Mouse (Mus musculus) kidney, postnatal 0 days (tissue): ENCODE results near the gene Smarca2. TPM values are rescaled to one million over a fixed set of nuclear protein-coding genes. Genes with fewer than 3 reads are reported as not detected.

ENCODE experiments used
- ATAC-seq: fragments of 200-750 bp; cut with Nextera tagmentation; replicated peaks from 2 replicates; pipeline ENCODE4 v1.8.0; 2017; ENCODE audit warnings: low read depth, moderate number of reproducible peaks, moderate TSS enrichment, moderate library complexity; ENCODE audit not compliant: low FRiP score
- DNase-seq: peaks from one replicate; pipeline ENCODE4 v3.0.0-alpha.2; 2016; ENCODE audit warnings: low spot score
- H3K27ac ChIP-seq: fragments of 300-500 bp; sonication (generic); 2 replicates; pipeline ENCODE4 v1.5.1; 2014; ENCODE audit warnings: mild to moderate bottlenecking
- H3K27me3 ChIP-seq: fragments of 300-500 bp; sonication (generic); 2 replicates; pipeline ENCODE4 v1.6.1; 2014; ENCODE audit warnings: low read length, mixed read lengths; ENCODE audit not compliant: insufficient read depth
- H3K36me3 ChIP-seq: fragments of 300-500 bp; sonication (generic); 2 replicates; pipeline ENCODE4 v1.6.1; 2014; ENCODE audit warnings: low read length, mixed read lengths; ENCODE audit not compliant: insufficient read depth
- H3K4me1 ChIP-seq: fragments of 300-500 bp; sonication (generic); replicated peaks from 2 replicates; pipeline ENCODE4 v1.6.1; 2014; ENCODE audit warnings: antibody characterized with exemption, low read length, mixed read lengths; ENCODE audit not compliant: insufficient read depth
- H3K4me2 ChIP-seq: fragments of 300-500 bp; sonication (generic); 2 replicates; pipeline ENCODE4 v1.6.1; 2014; ENCODE audit warnings: mild to moderate bottlenecking, low read length, moderate library complexity, mixed read lengths
- H3K4me3 ChIP-seq: fragments of 300-500 bp; sonication (generic); replicated peaks from 2 replicates; pipeline ENCODE4 v1.5.1; 2014; ENCODE audit warnings: low read depth, low read length
- H3K9ac ChIP-seq: fragments of 300-500 bp; sonication (generic); 2 replicates; pipeline ENCODE4 v1.6.1; 2014; ENCODE audit warnings: low read depth, low read length
- H3K9me3 ChIP-seq: fragments of 300-500 bp; sonication (generic); replicated peaks from 2 replicates; pipeline ENCODE4 v1.6.1; 2016; ENCODE audit warnings: low read length, inconsistent platforms, mixed read lengths
- CTCF ChIP-seq: IDR thresholded peaks from 2 replicates; pipeline ENCODE4 v1.5.1; 2016; ENCODE audit warnings: antibody characterized with exemption, low read depth, mild to moderate bottlenecking, moderate library complexity
- WGBS: fragments of 180-500 bp; shearing (Covaris S2); extraction: QIAGEN DNeasy Blood & Tissue Kit; methylation state at CpG from one replicate; pipeline ENCODE4 v1.1.7; 2014; 5-methylcytosine and 5-hydroxymethylcytosine counted together
- polyA plus RNA-seq: library from polyadenylated mRNA; unstranded; fragments of >200 nt; fragmentation: Nextera tagmentation; extraction: Ambion mirVana; gene quantifications from 2 replicates; pipeline ENCODE4 v1.2.1, GENCODE M21; 2015

Gene Smarca2
- polyA plus RNA-seq: 36.1 and 41.4 TPM in 2 replicates

DNA sequence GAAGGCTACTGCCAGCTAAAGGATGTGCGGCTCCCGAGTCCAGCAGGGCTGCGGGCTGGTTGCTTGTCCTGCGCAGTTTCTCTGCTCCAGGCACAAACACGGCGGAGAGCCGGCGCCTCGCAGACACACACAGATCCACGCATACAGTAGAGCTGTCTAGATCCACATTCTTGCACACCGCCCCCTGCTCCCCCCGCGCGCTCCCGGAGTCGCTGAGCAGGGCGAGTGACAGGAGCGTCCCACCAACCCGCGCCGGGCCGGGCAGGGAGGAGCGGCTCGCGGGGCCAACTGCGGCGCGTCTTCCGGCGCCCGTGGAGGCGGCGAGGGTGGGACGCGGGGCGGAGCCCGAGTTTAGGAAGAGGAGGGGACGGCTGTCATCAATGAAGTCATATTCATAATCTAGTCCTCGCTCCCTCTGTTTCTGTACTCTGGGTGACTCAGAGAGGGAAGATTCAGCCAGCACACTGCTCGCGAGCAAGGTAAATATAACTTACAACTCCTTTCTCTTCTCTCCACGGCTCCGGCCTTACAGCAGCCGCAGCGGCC, at the start of gene Smarca2:
Gene Smarca2, plus strand, starts transcription at position 296 of the 546 bp plus-strand sequence.
- peak within 1 kb of the TSS; percentile 74 for H3K9ac ChIP-seq
- no peaks in the 10 kb centered on the region for H3K9me3 ChIP-seq
- peak within 1 kb of the TSS; percentile 83 for H3K27ac ChIP-seq
- peak within 1 kb of the TSS; percentile 89 for H3K4me2 ChIP-seq
- no peaks in the 10 kb centered on the region for H3K27me3 ChIP-seq
- DNase-seq (peak; percentile 97), ATAC-seq (peak; percentile 93)
- H3K36me3 ChIP-seq: no peaks in the 10 kb centered on the region
- WGBS: under 1% methylated on average over 41 of the region's 45 CpGs
- no peak for TF ChIP-seq CTCF
- peak within 1 kb of the TSS; percentile 82 for H3K4me3 ChIP-seq
- H3K4me1 ChIP-seq: peaks cover 16% of the 10 kb centered on the region; the same call in 1 of the 2 replicates

DNA sequence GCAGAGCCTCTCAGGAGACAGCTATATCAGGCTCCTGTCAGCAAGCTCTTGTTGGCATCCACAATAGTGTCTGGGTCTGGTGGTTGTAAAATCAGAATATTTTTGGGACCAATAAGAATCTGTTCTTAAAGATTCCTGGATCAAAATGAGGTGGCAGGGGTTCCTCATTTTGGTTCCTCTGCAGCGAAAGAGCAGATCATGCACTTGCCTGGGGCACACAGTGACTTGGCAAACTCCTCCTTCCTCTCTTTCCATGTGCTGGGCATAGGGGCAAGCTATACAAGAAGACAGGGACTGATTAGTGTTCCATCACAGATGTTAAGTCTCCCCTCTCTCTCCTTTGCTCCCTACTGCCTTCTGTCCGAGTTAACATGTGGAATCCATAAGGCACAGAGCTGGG, 40.0 kb upstream of the Smarca2 start:
- no peaks in the 10 kb centered on the region for H3K4me1 ChIP-seq
- ATAC-seq: no peak
- H3K27ac ChIP-seq: no peak overlapping the region
- no peak overlapping the region for H3K4me2 ChIP-seq
- DNase-seq: no peak
- H3K4me3 ChIP-seq: no peak overlapping the region
- no peak for TF ChIP-seq CTCF
- H3K36me3 ChIP-seq: no peaks in the 10 kb centered on the region
- no peaks in the 10 kb centered on the region for H3K9me3 ChIP-seq
- WGBS: 61% methylated on average over 2 of the region's 2 CpGs
- H3K9ac ChIP-seq: no peak overlapping the region
- no peaks in the 10 kb centered on the region for H3K27me3 ChIP-seq

DNA sequence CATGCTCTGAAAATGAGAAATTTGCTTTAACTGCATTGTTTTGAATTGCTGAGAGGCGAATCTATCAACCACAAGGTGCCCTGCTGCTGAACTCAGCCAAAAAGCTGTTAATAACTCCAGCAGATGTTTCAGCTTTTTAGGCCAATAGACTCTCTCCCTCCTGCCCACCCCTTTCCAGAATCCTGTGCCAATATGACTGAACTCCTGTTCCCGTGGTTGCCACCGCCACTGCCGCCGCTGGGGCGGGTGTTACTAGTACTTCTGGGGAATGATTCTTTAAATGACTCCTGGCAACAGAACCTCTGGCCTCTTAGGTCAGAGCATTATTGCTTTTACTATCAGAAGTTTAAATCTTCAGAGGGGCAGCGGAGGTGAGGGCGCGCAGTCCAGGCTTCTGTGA, 38.7 kb upstream of the Smarca2 start:
- no peak for ATAC-seq
- no peaks in the 10 kb centered on the region for H3K4me1 ChIP-seq
- no peaks in the 10 kb centered on the region for H3K9me3 ChIP-seq
- DNase-seq: peak; percentile 13
- H3K9ac ChIP-seq: no peak overlapping the region
- H3K27ac ChIP-seq: no peak overlapping the region
- no peak overlapping the region for H3K4me2 ChIP-seq
- H3K36me3 ChIP-seq: no peaks in the 10 kb centered on the region
- no peak overlapping the region for H3K4me3 ChIP-seq
- WGBS: 23% methylated on average over 9 of the region's 9 CpGs
- TF ChIP-seq CTCF: no peak
- no peaks in the 10 kb centered on the region for H3K27me3 ChIP-seq

DNA sequence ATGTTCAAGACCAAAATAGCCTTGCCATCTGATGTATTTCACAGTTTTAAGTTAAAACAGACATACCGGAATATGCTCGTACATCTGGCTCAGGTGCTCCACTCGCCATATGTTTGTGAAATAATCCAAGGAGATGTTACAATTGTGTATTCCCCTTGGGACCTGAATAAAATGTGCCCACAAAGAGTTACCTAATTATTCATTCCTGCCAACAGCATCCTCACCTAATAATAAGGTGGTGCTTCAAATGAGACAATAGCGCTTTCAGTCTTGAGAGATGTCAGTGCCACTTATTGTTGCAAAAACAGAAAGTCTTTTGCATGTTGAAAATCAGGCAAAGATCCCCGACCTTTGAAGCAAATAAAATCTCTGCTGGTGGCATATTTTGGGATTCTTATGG, 36.6 kb upstream of the Smarca2 start:
- no peak for TF ChIP-seq CTCF
- DNase-seq (no peak), ATAC-seq (no peak)
- 87% methylated on average over 5 of the region's 5 CpGs for WGBS
- Histone ChIP-seq H3K4me1 (no peaks in the 10 kb centered on the region), H3K27me3 (no peaks in the 10 kb centered on the region), H3K36me3 (no peaks in the 10 kb centered on the region), H3K4me2 (no peak overlapping the region), H3K9ac (no peak overlapping the region), H3K4me3 (no peak overlapping the region), H3K9me3 (no peaks in the 10 kb centered on the region), H3K27ac (no peak overlapping the region)

DNA sequence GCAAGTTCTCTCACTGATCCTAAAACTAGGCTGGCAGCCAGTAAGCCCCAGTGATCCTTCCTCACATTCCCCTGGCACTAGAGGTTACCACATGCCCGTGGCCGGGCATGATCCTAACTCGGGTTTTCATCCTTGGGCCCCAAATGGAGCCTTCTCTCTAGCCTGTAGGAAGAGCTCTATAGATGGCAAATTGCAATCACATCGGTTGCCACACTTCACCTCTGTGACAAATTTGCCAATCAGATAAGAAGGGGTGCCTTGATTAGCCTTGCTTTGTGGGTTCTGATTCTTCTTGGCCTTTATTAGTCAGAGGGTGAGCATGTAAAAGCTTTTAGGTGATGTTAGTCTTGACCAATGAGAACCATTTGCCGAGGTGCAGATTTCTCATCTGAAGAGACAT, 35.9 kb upstream of the Smarca2 start:
- H3K27ac ChIP-seq: no peak overlapping the region
- H3K9ac ChIP-seq: no peak overlapping the region
- WGBS: 87% methylated on average over 5 of the region's 5 CpGs

DNA sequence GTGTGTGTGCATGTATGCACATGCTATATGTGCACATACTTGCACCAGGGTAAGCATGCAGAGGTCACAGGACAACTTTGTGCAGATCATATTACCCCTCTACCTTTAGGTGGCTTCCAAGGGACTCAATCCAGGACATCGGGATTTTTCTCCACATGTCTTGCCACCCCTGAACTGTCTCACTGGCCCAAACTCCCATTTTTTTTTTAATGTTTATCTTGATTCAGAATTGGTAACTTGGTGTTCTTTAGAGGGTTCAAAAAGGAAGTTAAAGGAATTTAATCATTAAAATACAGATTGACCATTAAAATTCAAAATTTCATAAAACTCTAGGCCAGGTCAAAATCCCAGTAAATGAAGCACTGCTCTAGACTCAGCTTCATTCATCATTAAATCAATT, 35.4 kb upstream of the Smarca2 start:
- no peak for DNase-seq
- no peak overlapping the region for H3K4me3 ChIP-seq
- WGBS: 85% methylated on average over 1 of the region's 1 CpGs

More for the DNA sequence above, 35.9 kb upstream of the Smarca2 start:
- ATAC-seq (no peak), DNase-seq (no peak)
- H3K36me3 ChIP-seq: no peaks in the 10 kb centered on the region
- H3K9me3 ChIP-seq: no peaks in the 10 kb centered on the region
- H3K27me3 ChIP-seq: no peaks in the 10 kb centered on the region
- H3K4me3 ChIP-seq: no peak overlapping the region
- no peak for TF ChIP-seq CTCF
- H3K4me2 ChIP-seq: no peak overlapping the region
- H3K4me1 ChIP-seq: no peaks in the 10 kb centered on the region

DNA sequence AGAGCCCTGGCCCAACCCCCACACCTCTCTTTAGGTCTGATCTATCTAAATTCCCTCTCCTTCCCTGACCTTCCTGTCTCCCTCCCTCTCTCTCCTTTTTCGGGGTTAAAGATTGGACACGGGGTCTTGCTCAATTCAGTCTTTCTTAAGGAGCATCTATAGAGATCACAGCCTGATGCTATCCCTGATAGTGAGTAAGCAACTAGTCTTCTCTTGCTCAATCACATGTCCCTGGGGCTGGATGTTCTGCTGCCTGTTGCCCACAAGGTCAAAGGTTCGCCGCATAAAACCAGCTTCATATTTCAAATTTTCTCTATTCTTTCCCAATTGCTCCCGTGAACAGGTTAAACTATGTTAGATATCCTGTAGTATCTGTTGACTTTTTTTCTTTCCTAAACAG, 25.2 kb upstream of the Smarca2 start:
- H3K4me1 ChIP-seq: no peaks in the 10 kb centered on the region
- TF ChIP-seq CTCF: no peak
- no peaks in the 10 kb centered on the region for H3K27me3 ChIP-seq
- no peaks in the 10 kb centered on the region for H3K36me3 ChIP-seq
- H3K27ac ChIP-seq: no peak overlapping the region
- ATAC-seq (no peak), DNase-seq (no peak)
- no peaks in the 10 kb centered on the region for H3K9me3 ChIP-seq
- no peak overlapping the region for H3K9ac ChIP-seq
- no peak overlapping the region for H3K4me3 ChIP-seq
- H3K4me2 ChIP-seq: no peak overlapping the region
- WGBS: 83% methylated on average over 5 of the region's 5 CpGs

More for the DNA sequence above, 35.4 kb upstream of the Smarca2 start:
- H3K27me3 ChIP-seq: no peaks in the 10 kb centered on the region
- H3K27ac ChIP-seq: no peak overlapping the region
- H3K9ac ChIP-seq: no peak overlapping the region
- H3K9me3 ChIP-seq: no peaks in the 10 kb centered on the region
- no peak overlapping the region for H3K4me2 ChIP-seq
- TF ChIP-seq CTCF: no peak
- no peaks in the 10 kb centered on the region for H3K4me1 ChIP-seq
- no peak for ATAC-seq
- no peaks in the 10 kb centered on the region for H3K36me3 ChIP-seq
